Mouse (Mus musculus) cerebellum, adult 11-12 months (tissue): ENCODE data around the gene Gen1.

Experiments used
- DNase-seq: peaks from one replicate; pipeline ENCODE4 v3.0.0; 2022

The Gen1 gene

DNA sequence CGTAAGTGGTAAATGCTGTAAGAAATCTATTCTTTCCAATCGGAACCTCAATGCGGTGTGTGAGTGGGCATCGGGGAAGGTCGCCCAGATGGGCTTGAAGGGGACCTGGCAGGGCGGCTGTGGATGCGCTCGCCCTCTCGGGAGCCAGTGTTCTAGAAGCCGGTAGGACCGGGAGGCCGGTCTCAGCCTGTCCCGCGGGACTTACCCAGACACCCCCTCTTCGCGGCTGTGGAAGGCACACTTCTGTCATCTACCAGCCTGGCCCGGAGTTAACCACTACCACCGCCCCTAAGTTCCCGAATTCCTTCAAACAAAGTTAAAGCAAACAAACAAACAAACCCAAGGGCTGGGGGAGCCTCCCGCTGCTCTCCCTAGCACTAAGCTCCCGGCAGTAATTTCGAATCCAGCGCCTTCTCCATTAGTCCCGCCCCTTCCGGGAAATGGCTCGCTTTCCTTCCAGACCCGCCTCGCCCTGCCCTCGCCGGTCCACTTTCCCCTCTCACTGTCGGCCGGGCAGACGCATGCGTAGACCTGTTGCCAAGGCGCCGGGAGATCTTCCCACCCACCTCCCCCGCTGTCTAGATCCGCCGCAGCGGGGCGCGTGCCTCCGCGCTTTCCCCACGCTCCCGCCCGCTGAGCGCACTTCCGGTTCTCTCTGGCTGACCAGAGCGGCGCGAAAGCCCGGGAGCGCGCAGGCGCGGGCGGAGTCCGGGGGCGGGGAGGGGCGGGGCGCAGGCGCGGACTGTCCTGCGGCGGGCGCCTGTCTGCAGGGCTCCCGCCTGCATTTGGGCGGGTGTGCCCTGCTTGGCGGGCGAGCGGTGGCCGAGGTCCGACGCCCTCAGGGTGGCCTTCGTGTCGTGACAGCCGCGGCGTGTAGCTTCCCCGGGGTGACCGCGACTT is at the start of gene Gen1, which contains the start of gene Smc6:
Gene Gen1 (minus strand): TSS at position 420 of the 900 bp plus-strand sequence.
Gene Smc6 (plus strand): TSS at position 505 of the 900 bp plus-strand sequence.
- DNase-seq, result peak; percentile 94

DNA sequence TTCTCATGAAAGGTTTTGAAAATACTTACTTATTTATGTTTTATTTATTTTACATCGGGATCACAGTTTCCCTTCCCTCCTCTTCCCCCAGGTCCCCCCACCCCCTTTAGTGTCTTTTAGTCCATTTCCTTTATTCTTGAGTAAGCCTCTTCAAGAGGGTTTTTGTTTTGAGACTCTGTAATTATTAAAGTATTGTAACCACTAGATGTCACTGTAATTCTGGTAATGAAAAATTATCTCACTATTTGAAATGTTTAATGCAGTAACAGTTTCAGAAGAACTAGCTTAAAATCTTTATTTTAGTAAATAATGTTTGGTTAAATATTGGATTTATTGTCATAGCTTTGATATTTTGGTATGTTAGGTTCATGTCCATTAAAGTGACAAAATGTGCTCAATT is 48.2 kb upstream of the Gen1 start:
- no peak for DNase-seq

DNA sequence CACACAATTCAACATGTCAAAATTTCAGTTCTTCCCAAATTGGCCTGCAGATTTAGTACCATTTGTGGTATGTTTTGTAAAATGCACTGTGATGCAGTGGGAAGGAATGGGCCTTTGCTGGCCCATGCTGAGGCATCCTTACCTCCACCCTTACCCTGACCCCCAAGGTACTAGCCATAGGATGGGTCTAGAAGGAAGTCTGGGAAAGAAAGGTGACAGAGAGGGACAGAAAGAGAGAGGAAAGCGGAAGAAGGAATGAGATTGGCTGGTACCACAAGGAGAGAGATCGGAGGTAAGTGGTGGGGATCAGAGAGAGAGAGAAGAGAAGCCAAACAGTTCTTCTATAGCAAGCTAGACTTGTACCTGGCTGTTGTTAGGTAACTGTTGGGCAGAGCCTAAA is 45.5 kb upstream of the Gen1 start:
- no peak for DNase-seq

DNA sequence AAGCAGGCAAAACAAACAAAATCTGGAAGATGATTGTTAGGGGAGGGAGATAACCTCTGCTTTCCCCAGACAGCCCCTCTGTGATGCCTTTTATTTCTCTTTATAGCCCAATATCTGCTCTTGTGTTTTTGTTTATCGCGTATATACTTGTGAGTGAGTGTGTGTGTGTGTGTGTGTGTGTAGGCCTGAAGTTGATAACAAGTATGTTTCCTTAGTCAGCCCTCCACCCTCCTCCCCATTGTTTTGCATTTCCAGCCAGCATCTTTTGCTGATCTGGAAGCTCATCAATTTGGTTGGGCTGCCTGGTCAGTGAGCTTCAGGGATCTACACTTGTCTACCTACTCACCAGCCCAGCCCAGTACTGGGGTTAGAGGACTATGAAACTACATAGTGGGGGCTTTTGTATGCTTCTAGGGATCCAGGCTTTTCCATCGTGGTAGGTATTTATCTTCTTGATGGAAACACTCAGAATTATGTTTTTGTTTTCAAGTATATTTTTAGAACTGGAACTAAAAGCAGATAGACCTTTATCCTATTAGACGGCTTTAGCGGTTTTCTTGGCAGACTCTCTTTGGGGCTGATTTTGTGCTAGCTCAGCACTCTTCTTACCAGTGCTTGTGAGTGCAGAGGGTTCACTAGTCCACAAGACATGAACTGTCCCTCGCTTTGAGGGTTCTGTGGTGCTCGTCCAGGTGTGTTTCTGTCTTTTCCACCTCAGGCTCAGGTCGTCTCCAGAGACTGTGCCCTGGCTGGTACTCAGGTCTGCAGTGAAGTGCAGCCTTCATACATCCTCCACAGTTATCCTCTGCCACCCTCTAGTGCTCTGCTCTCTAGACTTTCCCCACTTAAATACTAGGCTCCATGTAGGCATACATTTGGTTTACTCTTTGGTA is 41.4 kb upstream of the Gen1 start:
- no peak for DNase-seq

DNA sequence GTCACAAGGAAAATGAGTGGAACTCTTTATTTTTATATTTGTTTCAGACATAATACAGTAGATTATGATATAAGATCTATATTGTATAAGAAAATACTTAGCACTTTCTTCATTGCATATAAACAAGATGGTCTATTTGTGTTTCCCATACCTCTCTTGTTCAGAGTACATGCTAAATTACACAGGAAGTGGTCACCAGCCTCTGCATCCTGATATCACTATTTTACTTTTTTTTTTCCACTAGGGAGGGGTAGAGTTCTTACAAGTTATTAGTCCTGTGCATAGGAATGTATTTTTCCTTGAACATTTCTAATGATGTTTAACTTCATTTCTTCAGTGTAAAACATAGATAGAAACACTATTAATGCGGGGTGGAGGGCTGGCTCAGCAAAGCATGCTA is 35.3 kb upstream of the Gen1 start:
- no peak for DNase-seq

DNA sequence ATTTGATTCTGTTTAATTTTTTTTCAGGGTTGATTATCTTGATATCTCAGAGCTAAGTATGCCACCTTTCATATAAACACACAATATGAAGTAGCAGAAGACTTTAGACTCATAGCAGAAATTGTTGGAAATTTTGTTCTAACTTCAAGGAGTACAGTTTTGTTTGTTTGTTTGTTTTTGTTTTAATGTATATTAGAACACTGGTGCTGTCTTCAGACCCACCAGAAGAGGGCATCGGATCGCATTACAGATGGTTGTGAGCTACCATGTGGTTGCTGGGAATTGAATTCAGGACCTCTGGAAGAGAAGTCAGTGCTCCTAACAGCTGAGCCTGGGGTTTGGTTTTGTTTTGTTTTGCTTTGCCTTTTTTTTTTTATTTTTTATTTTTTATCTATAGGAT is 20.8 kb upstream of the Gen1 start:
- no peak for DNase-seq

DNA sequence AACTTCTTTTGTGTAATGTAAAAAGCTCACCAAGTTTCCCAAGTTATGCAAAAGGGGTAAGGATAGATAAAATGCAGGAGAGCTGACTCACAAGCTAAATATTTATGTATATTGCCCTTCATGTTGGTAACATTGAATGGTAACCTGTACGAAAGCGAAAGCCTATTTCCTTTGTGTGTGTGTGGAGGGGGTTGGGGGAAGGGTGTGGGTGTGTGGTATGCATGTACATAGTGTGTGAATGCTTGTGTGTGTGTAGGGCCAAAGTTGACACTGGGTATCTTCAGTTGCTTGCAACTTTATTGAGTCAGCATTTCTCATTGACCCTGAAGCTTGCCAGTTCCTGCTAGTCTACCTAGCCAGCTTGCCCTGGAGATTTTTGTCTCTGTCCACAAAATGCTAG is 16.0 kb upstream of the Gen1 start:
- no peak for DNase-seq

DNA sequence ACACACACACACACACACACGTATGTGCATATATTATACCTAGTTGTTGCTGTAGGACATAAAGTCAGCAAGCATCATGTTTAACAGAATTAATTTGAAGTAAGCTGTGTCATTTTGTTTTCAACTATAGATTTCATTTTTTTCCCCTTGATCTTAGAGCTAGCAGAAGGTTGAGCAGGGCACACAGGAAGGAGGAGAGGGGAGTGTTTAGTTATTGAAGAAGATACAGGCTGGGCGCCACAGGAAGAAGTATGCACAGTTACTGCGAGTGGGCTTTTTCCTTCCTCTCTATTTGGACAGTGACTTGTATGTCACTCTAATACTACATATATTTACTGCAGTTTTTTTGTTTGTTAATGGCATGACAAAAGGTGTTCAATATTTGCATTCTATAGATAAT is 14.3 kb upstream of the Gen1 start:
- DNase-seq, result no peak

DNA sequence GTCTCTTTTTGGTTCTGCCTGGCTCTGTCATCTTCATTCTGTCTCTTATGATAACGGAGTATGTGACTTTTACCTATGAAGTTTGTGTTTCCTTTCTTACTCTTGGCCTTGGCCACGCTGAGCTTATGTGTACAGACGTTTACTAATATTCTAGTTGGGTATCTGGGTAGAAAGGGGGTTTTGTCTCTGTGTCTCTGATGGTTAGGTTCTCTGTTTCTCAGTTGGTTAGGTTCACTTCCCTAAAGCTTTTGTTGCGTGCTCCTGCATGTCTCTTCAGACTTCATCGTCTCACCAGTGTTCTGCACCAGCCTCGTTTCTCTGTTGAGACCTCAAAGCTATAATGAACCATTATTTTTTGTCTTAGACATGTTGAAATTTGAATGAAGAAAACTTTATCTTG is 11.6 kb upstream of the Gen1 start:
- no peak for DNase-seq

DNA sequence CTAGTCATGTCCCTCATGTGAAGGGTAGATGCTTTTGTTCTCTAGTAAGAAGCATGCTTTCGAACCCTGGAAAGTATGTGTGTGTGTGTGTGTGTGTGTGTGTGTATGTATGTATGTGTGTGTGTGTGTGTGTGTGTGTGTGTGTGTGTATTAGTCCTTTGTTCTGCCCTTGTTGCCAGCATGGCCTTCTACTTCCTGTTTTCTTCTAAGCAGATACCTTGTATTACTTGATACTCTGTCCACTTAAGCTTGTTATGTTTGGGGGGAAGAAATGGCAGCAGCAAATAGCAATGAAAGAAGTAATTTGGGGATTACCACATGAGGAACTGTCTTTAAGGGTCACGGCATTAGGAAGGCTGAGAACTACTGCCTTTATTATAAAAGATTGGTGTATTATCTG is 11.0 kb upstream of the Gen1 start:
- no peak for DNase-seq

DNA sequence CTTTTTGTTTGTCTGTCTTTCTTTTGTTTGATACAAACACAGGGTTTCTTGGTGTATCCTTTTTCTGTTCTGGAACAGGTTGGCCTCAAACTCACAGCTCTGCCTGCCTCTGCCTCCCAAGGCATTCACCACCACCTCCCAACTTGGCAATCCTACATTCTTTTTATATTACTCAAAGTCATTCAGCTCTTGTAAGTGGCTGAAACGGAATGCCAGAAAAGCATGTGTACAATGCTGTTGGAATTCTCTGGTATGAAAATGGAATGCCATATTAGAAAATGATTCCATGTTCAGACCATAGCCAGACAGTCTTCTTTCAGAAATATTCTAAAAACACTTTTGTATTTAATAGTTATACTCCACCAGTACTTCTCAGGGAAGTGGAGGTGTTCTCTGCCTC is 7.6 kb upstream of the Gen1 start:
- no peak for DNase-seq

DNA sequence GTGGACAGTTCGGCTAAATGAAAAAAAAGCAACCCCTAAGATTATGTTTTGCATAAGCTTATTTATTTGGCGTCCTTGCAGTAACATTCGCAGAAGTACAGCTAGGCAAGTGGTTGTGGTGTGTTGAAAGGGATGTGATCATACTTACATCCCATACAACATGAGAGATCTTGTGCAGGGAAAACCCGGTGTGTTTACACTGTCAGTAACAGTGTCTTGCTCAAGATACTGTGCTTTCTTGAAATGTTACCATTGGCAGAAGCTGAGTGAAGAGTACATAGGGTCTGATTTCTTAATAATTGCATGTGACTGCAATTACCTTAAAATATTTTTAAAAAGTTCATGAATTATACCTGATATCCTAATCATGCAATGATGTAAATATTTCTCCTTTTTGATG is 7.0 kb upstream of the Gen1 start:
- no peak for DNase-seq

DNA sequence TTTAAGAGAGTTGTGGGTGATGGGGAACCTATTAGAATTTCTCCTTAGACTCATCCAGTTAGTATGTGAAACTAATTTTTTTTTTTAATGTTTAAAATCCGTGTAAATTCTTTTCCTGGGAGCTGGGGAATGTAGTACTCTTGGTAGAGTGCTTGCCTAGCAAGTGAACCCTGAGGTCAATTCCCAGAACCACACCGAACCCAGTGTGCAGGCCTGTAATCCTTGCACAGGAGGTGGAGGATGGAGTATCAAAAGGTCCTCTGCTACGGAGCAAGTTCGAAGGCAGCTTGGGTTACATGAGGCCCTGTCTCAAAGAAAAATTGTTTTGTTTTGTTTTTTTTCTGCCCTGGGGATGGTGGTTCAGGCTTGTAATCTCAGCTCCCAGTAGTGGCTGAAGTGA is 1.4 kb upstream of the Gen1 start:
- DNase-seq, result no peak

DNA sequence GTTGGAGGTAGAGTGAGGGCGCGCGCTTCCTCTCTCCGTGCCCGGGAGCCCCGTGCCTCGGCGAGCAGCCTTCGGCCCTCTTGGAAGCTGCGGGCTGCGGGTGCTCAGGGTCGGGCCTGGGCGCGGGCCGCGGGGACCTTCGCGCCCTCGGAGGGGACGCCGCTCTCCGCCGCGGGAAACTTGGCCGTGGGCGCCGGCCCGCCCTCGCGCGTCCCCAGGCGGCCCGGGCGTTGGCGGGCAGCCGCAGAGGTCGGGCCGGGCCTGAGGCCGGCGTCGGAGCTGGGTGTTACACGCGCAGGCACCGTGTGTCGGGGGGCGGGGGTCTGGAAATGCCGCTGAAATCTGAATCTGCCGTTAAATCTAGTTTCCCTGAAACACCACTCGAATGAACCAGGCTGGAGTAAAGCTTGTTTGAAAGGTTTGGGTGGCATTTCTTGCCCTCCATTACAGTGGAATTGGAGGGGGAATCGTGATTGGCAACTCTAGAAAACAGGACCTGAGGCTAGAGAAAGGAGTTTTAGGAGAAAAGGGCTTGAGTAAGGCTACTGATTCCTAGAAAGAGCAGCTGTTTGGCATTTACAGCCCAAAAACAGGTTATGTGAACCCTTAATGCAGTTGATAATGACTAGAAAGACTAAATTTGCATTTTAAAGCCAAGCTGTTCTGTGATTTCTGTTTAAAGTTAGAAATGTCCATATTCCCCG is 833 bp upstream of the Gen1 start:
- no peak for DNase-seq

DNA sequence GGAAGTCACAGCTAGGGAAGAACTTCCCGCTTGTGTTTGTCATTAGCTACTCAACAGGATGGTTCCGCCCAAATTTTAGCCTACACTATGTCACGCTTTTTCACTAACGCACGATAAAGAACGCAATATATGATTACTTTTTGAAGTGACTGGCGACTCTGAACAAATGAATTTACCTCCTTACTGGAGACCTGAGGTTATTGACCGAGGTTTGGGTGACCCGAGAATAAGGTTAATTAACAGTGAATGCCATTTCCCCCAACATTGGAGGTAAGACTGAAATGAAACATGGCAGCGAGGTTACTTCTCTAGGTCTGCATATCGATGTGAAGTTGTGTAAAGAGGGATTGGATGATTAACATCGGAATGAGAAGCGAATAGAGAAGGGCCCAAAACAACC is 706 bp downstream of the Gen1 start:
- no peak for DNase-seq

DNA sequence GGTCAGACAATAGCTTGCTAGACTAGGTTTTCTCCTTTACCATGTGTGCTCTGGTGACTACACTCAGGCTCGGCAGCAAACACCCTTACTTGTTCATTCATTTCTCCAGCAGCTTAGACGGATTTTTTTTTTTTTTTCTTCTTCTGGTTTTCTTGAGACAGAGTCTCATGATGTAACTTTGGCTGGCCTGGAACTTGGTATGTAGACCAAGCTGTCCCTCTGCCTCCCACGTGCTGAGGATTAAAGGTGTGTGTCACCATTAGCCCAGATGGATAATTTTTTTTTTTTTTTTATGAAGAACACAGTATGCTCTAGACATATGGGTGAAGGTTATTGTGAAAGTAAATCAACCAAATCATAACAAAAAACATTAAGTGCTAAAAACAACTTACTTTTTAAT is 15.3 kb downstream of the Gen1 start:
- no peak for DNase-seq

DNA sequence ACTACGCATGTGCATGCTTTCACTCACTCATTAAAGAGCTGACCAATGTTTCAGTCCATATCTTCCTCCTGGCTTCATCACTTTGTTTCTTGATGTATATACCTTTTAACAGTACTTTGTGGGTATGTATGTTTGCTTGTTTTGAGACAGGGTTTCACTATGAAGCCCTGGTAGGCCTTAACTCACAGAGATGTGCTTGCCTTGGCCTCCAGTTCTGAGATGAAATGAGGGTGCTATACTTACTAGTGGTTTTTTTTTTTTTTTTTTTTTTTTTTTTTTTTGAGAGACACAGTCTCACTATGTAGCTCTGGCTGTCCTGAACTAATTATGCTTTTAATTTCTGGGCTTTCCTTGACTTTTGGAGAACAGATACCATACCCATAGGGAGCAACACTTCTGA is 18.1 kb downstream of the Gen1 start:
- DNase-seq, result no peak

DNA sequence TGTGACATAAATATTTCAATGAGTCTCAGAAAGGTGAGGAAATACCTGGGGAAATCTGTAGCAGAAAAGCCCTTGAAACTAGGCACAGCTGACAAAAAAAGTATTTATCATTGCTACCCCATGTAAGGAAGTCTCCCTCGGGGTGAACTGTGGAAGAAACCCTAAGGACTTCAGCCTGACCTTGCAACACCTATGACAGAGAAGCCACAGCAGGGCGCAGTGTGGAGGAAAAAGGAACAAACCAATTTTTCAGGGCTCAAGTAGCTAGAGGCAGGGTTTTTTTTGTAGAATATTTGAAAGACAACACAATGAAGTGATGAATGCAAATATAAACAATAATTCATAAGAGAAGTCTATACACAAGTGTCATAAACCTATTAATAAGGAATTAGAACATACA is 29.6 kb downstream of the Gen1 start:
- no peak for DNase-seq

DNA sequence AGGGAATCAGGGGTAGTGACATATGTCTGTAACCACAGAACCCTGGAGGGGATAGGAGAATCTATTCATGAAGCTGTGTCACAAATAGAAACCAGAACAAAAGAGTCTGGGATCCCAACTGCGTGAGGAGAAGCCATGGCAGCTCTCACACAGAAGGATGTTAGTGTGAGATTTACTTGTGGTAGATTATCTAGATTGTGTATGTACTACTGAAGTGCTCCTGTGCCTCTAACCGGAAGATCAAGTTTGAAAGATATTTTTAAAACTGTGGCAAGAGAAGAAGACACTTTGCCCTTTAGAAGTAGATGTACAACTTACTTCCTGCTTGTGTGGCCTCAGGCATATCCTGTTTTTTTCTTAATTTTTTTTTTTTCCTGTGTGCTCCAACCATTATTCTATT is 35.3 kb downstream of the Gen1 start:
- no peak for DNase-seq

DNA sequence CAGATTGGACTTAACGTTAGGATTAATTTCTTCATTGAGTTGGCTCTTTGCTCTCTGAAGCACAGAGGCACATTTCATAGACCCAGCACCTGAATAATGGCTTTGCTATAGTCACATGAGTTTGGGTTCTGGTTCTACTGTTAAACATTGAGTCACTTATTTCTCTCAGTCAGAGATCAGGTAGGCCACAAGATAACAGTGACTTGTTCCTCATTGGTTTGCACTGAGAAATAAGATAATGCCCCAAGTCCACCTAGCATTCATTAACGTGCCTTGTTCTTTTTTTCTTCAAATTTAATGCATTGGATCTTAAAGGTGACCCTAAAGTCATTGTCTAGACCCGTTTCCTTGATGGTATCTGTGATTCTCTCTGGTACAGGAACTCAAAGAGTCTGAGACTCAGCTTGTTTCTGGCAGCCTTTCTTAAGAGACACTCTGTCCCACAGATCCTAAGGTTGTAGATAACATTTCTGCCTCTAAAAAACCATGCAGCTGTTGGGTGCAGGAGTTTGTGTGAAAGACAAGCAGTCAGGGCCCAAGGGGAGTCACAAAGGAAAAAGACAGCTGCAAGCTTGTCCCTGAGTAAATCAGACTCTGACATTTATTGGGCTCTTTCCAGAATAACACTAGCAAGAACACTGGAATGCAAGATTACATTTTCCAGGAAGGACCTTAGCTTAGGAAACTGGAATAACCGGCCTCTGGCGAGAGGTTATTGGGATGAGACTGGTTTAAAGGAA is 38.9 kb downstream of the Gen1 start:
- DNase-seq, result no peak

DNA sequence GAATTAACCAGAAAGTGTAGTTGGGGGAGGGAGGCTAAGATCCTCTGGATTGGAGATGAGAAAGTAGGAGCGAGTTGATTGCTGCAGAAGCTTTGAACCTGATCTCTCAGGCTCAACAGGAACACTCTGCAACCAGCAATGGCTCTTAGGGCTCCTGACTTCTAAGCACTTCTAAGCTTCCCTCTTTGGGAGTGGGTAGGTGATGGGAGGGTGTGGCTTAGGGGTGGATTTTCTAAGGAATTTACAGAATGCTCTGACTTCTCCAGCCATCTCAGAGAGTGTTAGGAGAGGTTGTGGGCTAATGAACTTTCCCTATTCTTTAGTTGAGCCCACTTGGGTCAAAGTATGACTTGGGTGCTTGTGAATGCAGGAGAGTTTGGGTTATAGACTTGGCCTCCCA is 39.5 kb downstream of the Gen1 start:
- DNase-seq, result no peak

DNA sequence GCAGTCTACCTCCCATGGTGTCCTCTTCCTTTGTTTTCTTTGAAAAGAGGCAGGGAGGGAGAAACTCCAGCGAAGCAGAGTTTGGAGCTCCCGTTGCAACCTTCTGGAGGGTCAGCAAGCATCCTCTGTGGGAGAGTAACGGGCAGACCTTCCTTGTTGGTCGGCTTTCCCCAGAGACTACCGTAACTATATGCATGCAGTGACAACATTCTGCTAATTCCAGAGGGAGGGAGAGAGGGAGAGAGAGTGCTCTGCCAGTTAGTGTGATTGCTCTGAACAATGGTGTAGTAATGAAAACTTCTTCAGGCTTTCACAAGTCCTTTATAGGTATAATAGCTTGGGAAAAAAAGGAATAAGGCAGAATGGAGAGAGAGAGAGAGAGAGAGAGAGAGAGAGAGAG is 40.9 kb downstream of the Gen1 start:
- no peak for DNase-seq

DNA sequence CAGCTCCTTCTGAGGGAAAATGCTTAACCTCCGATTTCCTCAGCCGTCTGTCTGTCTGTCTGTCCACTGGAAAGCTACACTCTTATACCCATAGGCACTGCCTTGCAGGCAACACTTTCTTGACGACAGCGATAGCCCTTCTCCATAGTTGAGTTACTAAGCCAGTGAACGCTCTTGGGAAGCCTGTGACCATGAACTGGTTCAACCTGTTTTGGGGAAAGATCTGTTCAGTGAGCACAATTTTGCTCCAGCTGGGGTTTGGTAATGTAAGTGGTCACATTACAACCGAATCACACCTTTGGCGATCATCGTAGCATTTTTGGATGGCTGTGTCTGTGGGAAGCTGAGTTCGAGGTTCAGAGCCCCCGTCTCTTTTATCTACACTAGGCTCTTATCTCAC is 42.5 kb downstream of the Gen1 start:
- no peak for DNase-seq
